Mouse (Mus musculus): ENCODE measurements around the gene Pla2g12a. TPM values are rescaled to one million over a fixed set of nuclear protein-coding genes. Genes with fewer than 3 reads are reported as not detected.

The Pla2g12a gene
- polyA plus RNA-seq, 1 experiment = 20.3 TPM

DNA sequence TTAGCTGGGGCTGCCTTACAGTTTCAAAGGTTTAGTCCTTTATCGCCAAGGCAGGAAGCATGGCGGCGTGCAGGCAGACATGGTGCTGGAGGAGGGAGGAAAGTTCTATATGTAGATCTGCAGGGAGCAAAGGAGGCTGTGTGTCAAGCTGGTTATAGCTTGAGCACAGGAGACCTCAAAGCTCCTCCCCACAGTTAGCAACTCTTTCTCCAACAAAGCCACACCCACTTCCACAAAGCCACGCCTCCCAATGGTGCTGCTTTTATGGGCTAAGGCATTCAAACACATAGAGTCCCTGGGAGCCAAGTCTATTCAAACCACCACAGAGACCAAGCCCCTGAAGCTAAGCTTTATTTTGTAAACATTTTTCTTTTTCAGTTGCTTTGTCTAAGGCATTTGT, 20.5 kb downstream of the Pla2g12a start:
- Histone ChIP-seq H3K79me3 (ENCODE audit: low read depth) (no peaks in the 10 kb centered on the region), H3K79me2 (ENCODE audit: control insufficient read depth, insufficient read depth) (no peaks in the 10 kb centered on the region), H3K27me3 (ENCODE audit: control insufficient read depth, insufficient read depth, insufficient read length) (no peaks in the 10 kb centered on the region), H3K36me3 (ENCODE audit: control insufficient read depth, insufficient read depth) (no peaks in the 10 kb centered on the region), H3K4me3 (ENCODE audit: insufficient read depth, poor library complexity, severe bottlenecking) (no peak overlapping the region), H3ac (ENCODE audit: control insufficient read depth, insufficient read length, low read depth) (no peak overlapping the region)
- TF ChIP-seq MAX (IDR thresholded peaks at IDR 0.05) = no peak
- TF ChIP-seq FOSL1 (IDR thresholded peaks at IDR 0.05; ENCODE audit: insufficient read depth, low read length, poor library complexity, severe bottlenecking) = no peak
- TF ChIP-seq USF1 (IDR thresholded peaks at IDR 0.05; ENCODE audit: low read depth) = no peak
- no peak for TF ChIP-seq MYOD1 (IDR thresholded peaks at IDR 0.05; ENCODE audit: control insufficient read depth, insufficient read length, low read depth)
- no peak for TF ChIP-seq MYOG (IDR thresholded peaks at IDR 0.05; ENCODE audit: control insufficient read depth, extremely low read depth, insufficient read length)
- no peak for TF ChIP-seq CTCF (IDR thresholded peaks at IDR 0.05; ENCODE audit: control insufficient read depth, insufficient read depth, insufficient read length)
- TF ChIP-seq CEBPB (IDR thresholded peaks at IDR 0.05; ENCODE audit: low read depth) = no peak

DNA sequence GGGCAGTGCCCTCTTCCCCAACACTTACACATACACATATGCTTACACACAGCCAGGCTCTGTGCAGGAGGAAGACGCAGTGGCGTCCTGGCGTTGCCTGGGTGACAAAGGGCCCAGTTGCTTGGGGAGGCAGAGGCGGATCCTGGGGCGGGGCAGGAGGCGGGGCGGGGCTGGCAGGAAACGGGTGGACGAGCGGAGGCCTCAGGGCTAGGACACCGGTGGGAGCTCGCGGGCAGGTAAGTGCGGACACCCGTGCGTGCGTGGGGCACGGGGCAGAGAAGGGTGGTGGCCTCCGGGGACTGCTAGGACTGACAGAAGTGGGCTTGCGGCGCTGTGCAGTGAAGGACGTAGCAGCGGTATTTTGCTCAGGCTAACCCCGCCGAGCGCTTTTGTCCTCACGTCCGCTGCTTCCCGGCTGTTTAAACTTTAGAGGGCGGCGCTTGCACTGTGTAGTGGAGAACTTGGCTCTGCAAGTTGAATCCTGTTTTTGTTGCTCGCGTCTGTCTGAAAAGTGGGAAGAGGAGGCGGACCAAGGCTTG, 22.9 kb downstream of the Pla2g12a start, which contains the start of gene Casp6:
TSS of gene Casp6 (plus strand) at position 155 of the 539 bp plus-strand sequence.
- no peak for TF ChIP-seq CEBPB (IDR thresholded peaks at IDR 0.05; ENCODE audit: low read depth)
- TF ChIP-seq FOSL1 (IDR thresholded peaks at IDR 0.05; ENCODE audit: insufficient read depth, low read length, poor library complexity, severe bottlenecking) = no peak
- TF ChIP-seq MYOG (IDR thresholded peaks at IDR 0.05; ENCODE audit: control insufficient read depth, extremely low read depth, insufficient read length) = no peak
- no peak for TF ChIP-seq CTCF (IDR thresholded peaks at IDR 0.05; ENCODE audit: control insufficient read depth, insufficient read depth, insufficient read length)
- TF ChIP-seq MYOD1 (IDR thresholded peaks at IDR 0.05; ENCODE audit: control insufficient read depth, insufficient read length, low read depth) = no peak
- TF ChIP-seq USF1 (IDR thresholded peaks at IDR 0.05; ENCODE audit: low read depth) = no peak
- no peak for TF ChIP-seq MAX (IDR thresholded peaks at IDR 0.05)
- no peaks in the 10 kb centered on the region for H3K27me3 ChIP-seq (ENCODE audit: control insufficient read depth, insufficient read depth, insufficient read length)

DNA sequence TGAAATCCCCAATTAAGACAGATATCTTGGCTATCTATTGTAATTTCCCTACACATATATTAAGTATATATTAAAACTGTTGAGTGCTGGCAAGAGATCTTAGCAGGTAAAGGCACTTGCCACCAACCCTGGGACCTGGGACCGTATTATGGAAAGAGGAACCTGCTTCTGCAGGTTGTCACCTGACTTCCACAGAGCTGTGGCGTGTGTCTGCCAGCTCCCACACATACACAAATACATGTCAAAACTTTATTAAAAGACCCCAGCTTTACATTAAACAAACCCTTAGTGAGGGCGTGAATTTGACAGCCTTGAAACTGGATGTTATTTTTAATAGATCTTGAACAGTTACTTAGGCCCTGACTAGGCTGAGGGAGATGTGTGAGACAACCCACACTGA, 25.0 kb downstream of the Pla2g12a start:
- no peak overlapping the region for H3ac ChIP-seq (ENCODE audit: control insufficient read depth, insufficient read length, low read depth)

More for the DNA sequence above, 22.9 kb downstream of the Pla2g12a start, which contains the start of gene Casp6:
- Histone ChIP-seq H3K36me3 (ENCODE audit: control insufficient read depth, insufficient read depth) (no peaks in the 10 kb centered on the region), H3K79me2 (ENCODE audit: control insufficient read depth, insufficient read depth) (no peaks in the 10 kb centered on the region), H3ac (ENCODE audit: control insufficient read depth, insufficient read length, low read depth) (peak within 1 kb of the TSS; percentile 72), H3K79me3 (ENCODE audit: low read depth) (no peaks in the 10 kb centered on the region), H3K4me3 (ENCODE audit: insufficient read depth, poor library complexity, severe bottlenecking) (peak within 1 kb of the TSS; percentile 50)

DNA sequence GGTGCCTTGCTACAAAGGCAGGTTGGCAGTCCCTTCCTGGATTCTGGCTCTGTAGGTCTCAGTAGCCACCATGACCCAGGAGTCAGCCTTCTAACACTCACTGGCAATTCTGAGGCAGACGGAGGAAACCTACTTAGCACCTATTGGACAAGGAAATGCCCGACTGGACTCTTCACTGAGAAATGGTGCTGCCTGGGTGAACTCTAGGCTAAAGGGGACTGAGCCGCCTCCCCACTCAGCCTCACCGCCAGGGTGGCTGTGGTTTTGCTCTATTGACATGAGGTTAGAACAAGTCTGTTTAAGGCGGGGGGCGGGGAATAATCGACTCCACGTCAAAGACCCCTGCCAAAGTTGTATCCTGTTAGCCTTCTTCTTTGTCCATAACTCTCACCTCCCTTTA, 25.5 kb downstream of the Pla2g12a start:
- Histone ChIP-seq H3K79me2 (ENCODE audit: control insufficient read depth, insufficient read depth) (no peaks in the 10 kb centered on the region), H3K27me3 (ENCODE audit: control insufficient read depth, insufficient read depth, insufficient read length) (no peaks in the 10 kb centered on the region), H3ac (ENCODE audit: control insufficient read depth, insufficient read length, low read depth) (no peak overlapping the region), H3K4me3 (ENCODE audit: insufficient read depth, poor library complexity, severe bottlenecking) (no peak overlapping the region), H3K79me3 (ENCODE audit: low read depth) (no peaks in the 10 kb centered on the region), H3K36me3 (ENCODE audit: control insufficient read depth, insufficient read depth) (no peaks in the 10 kb centered on the region)
- TF ChIP-seq MYOG (IDR thresholded peaks at IDR 0.05; ENCODE audit: control insufficient read depth, extremely low read depth, insufficient read length) = no peak
- TF ChIP-seq FOSL1 (IDR thresholded peaks at IDR 0.05; ENCODE audit: insufficient read depth, low read length, poor library complexity, severe bottlenecking) = no peak
- TF ChIP-seq MYOD1 (IDR thresholded peaks at IDR 0.05; ENCODE audit: control insufficient read depth, insufficient read length, low read depth) = no peak
- TF ChIP-seq CTCF (IDR thresholded peaks at IDR 0.05; ENCODE audit: control insufficient read depth, insufficient read depth, insufficient read length) = no peak
- TF ChIP-seq CEBPB (IDR thresholded peaks at IDR 0.05; ENCODE audit: low read depth) = no peak
- no peak for TF ChIP-seq MAX (IDR thresholded peaks at IDR 0.05)
- no peak for TF ChIP-seq USF1 (IDR thresholded peaks at IDR 0.05; ENCODE audit: low read depth)

More for the DNA sequence above, 25.0 kb downstream of the Pla2g12a start:
- H3K4me3 ChIP-seq (ENCODE audit: insufficient read depth, poor library complexity, severe bottlenecking) = no peak overlapping the region
- TF ChIP-seq FOSL1 (IDR thresholded peaks at IDR 0.05; ENCODE audit: insufficient read depth, low read length, poor library complexity, severe bottlenecking) = no peak
- TF ChIP-seq MYOD1 (IDR thresholded peaks at IDR 0.05; ENCODE audit: control insufficient read depth, insufficient read length, low read depth) = no peak
- TF ChIP-seq CEBPB (IDR thresholded peaks at IDR 0.05; ENCODE audit: low read depth) = no peak
- no peak for TF ChIP-seq USF1 (IDR thresholded peaks at IDR 0.05; ENCODE audit: low read depth)
- no peak for TF ChIP-seq CTCF (IDR thresholded peaks at IDR 0.05; ENCODE audit: control insufficient read depth, insufficient read depth, insufficient read length)
- TF ChIP-seq MYOG (IDR thresholded peaks at IDR 0.05; ENCODE audit: control insufficient read depth, extremely low read depth, insufficient read length) = no peak
- TF ChIP-seq MAX (IDR thresholded peaks at IDR 0.05) = no peak
- no peaks in the 10 kb centered on the region for H3K79me2 ChIP-seq (ENCODE audit: control insufficient read depth, insufficient read depth)
- no peaks in the 10 kb centered on the region for H3K79me3 ChIP-seq (ENCODE audit: low read depth)
- H3K36me3 ChIP-seq (ENCODE audit: control insufficient read depth, insufficient read depth) = no peaks in the 10 kb centered on the region
- H3K27me3 ChIP-seq (ENCODE audit: control insufficient read depth, insufficient read depth, insufficient read length) = no peaks in the 10 kb centered on the region

- Histone ChIP-seq H3K36me3 (ENCODE audit: control insufficient read depth, insufficient read depth) (no peaks in the 10 kb centered on the region), H3ac (ENCODE audit: control insufficient read depth, insufficient read length, low read depth) (no peak overlapping the region), H3K79me3 (ENCODE audit: low read depth) (no peaks in the 10 kb centered on the region), H3K27me3 (ENCODE audit: control insufficient read depth, insufficient read depth, insufficient read length) (no peaks in the 10 kb centered on the region), H3K79me2 (ENCODE audit: control insufficient read depth, insufficient read depth) (no peaks in the 10 kb centered on the region), H3K4me3 (ENCODE audit: insufficient read depth, poor library complexity, severe bottlenecking) (no peak overlapping the region)
- peak; percentile 43 for TF ChIP-seq MYOD1 (IDR thresholded peaks at IDR 0.05; ENCODE audit: control insufficient read depth, insufficient read length, low read depth)
- no peak for TF ChIP-seq CTCF (IDR thresholded peaks at IDR 0.05; ENCODE audit: control insufficient read depth, insufficient read depth, insufficient read length)
- peak; percentile 36 for TF ChIP-seq CEBPB (IDR thresholded peaks at IDR 0.05; ENCODE audit: low read depth)
Observed at GRCm38 (mm10) chr3:129904381-129905132, 26.2 kb downstream of the Pla2g12a start.

Data from C2C12 (cell line).